8 mouse cellular contexts compared by ENCODE assay signal in genomic region chr17:68003741-68004560, GRCm38 (mm10). TPM values are rescaled to one million over a fixed set of nuclear protein-coding genes. Genes with fewer than 3 reads are reported as not detected.
DNase-seq lines count a peak whose midpoint lies in the region; ATAC-seq lines count a peak whose summit lies in the region.

Gene Arhgap28 (minus strand): TSS chr17:68004120.

- WGBS in hindbrain, embryonic 15.5 days: under 1% methylated on average over 59 of the region's 65 CpGs

- peak; percentile 100 for DNase-seq in ZHBTc4 (ENCODE audit: low read depth, low spot score)
- peak; percentile 41 to 45 for DNase-seq in cerebellum, postnatal 36 days
- peak; percentile 84 for DNase-seq in gastrocnemius, adult 18-20 months (ENCODE audit: low spot score)
- DNase-seq in left cerebral cortex, adult 11 months (ENCODE audit: low spot score): peak; percentile 45
- peak; percentile 99 for DNase-seq in lung, postnatal 36 days
- DNase-seq in retina, embryonic 14.5 days (ENCODE audit: low spot score): peak; percentile 99
- DNase-seq in thymus, postnatal 36 days: peak; percentile 38 to 50

- no peaks in the 10 kb centered on the region for H3K27me3 ChIP-seq in hindbrain, embryonic 15.5 days

- H3K9me3 ChIP-seq in hindbrain, embryonic 15.5 days: no peaks in the 10 kb centered on the region

- peak within 1 kb of the TSS; percentile 60 for H3K9ac ChIP-seq in hindbrain, embryonic 15.5 days

- ATAC-seq in hindbrain, embryonic 15.5 days (ENCODE audit: low FRiP score, low read depth): peak; percentile 93

- peak within 1 kb of the TSS; percentile 69 for H3K4me3 ChIP-seq in hindbrain, embryonic 15.5 days

- peak within 1 kb of the TSS; percentile 83 for H3K4me2 ChIP-seq in hindbrain, embryonic 15.5 days

- H3K4me1 ChIP-seq in hindbrain, embryonic 15.5 days (replicated peaks): peaks cover 26% of the 10 kb centered on the region

- no peaks in the 10 kb centered on the region for H3K36me3 ChIP-seq in hindbrain, embryonic 15.5 days

- peak within 1 kb of the TSS; percentile 78 for H3K27ac ChIP-seq in hindbrain, embryonic 15.5 days (replicated peaks)

RNA-seq across cellular contexts. Expression of gene Arhgap28, which starts in this region (rescaled TPM):
- total RNA-seq in gastrocnemius, adult 18-20 months (2021): under 1 TPM; 0.30 to 0.47 TPM
- 8.1 and 9.1 TPM in 2 replicates for polyA plus RNA-seq in hindbrain, embryonic 15.5 days (2015; fragmentation: Nextera tagmentation; extraction: Ambion mirVana)

Comparison
In these comparisons a context has a peak if more than half of its experiments do, and no peak if none do; other contexts are left out.
1. Peak in every context shown above with its lines: DNase-seq, ATAC-seq, H3K4me3 ChIP-seq and H3K27ac ChIP-seq.
2. Peak in DNase-seq in gastrocnemius, adult 18-20 months; RNA of the gene not detected or under 1 TPM.
3. DNase-seq: peak in every context shown above with its lines; median percentile 100 in ZHBTc4; 99 in lung, postnatal 36 days; 99 in retina, embryonic 14.5 days; 84 in gastrocnemius, adult 18-20 months; 45 in left cerebral cortex, adult 11 months; 44 in thymus, postnatal 36 days; 43 in cerebellum, postnatal 36 days.